Mouse (Mus musculus): ENCODE data around the gene Wdr62.
"Not testable (repeated sequence)": the region's sequence is repeated elsewhere in the genome, so short reads cannot be mapped to it uniquely, and the experiment has no call there.

DNA sequence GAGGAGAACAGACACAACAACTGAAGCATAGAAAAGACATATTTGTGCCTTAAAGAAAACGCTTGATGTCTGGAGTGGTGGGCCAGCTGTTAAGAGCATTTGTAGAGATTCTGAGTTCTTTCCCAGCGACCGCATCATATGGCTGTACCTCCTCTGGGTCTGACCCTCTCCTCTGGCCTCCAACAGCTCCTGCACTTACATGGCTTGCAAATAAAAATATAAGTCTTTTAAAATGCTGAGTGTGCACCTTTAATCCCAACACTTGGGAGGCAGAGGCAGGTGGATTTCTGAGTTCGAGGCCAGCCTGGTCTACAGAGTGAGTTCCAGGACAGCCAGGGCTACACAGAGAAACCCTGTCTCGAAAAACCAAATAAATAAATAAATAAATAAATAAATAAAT, 79.6 kb downstream of the Wdr62 start:
- not testable (repeated sequence) for TF ChIP-seq EP300 (optimal IDR thresholded peaks at IDR 0.05); CTCF (IDR thresholded peaks at IDR 0.05; ENCODE audit: low read depth)
